Mouse (Mus musculus) gastrocnemius, postnatal 36 days (tissue): Measurements from ENCODE around the gene Alkbh7. TPM values are rescaled to one million over a fixed set of nuclear protein-coding genes. Genes with fewer than 3 reads are reported as not detected.
A peak's percentile ranks its signal among the peaks of the same experiment; 100 is the strongest.

Experiments used
- DNase-seq, 2 experiments: peaks; one replicate each; pipeline ENCODE4 v3.0.0; 2022
- intact Hi-C: fragments of 180-260 bp; cut with DNase I; formaldehyde crosslinking; loops from one replicate; pipeline ENCODE4 v1.15.1; 2025
- total RNA-seq, 2 experiments: library from RNA; stranded (reverse); gene quantifications; 2 replicates each; pipeline ENCODE4 v1.2.3; 2021

Alkbh7 gene
- total RNA-seq, 2 experiments from 2014 or later, result 21.6 to 22.7 TPM

- intact Hi-C loops, result no loop called here
- no peak for DNase-seq
These were observed 11.5 kb upstream of the Alkbh7 start for GRCm38 (mm10) chr17:56985656-56986055.

GRCm38 (mm10) chr17:56986105-56986805 lies 10.9 kb upstream of the Alkbh7 start:
- DNase-seq, result no peak
- intact Hi-C loops, result no loop called here

- intact Hi-C loops, result no loop called here
- peak in 1 of 2 experiments; percentile 3 for DNase-seq
These were observed 8.7 kb upstream of the Alkbh7 start for GRCm38 (mm10) chr17:56988441-56988840.

- intact Hi-C loops, result no loop called here
- peak in 1 of 2 experiments; percentile 2 for DNase-seq
These were observed 8.2 kb upstream of the Alkbh7 start for GRCm38 (mm10) chr17:56988921-56989430.

- intact Hi-C loops, result loop anchor here (10.0 kb wide), 2 partner anchors 285 to 365 kb away; partner anchors contain the start of genes Catsperd, Lonp1 and Vav1
- DNase-seq, result peak in 1 of 2 experiments; percentile 63
These were observed 7.5 kb upstream of the Alkbh7 start for GRCm38 (mm10) chr17:56989467-56990114.

- intact Hi-C loops, result loop anchor here (10.0 kb wide), 2 partner anchors 285 to 365 kb away; partner anchors contain the start of genes Catsperd, Lonp1 and Vav1
- peak; percentile 88 to 91 for DNase-seq
These were observed 6.9 kb upstream of the Alkbh7 start, which contains the start of gene Clpp for GRCm38 (mm10) chr17:56990115-56990746. Clpp (plus strand) TSS chr17:56990305.

GRCm38 (mm10) chr17:56990966-56991365 lies 6.2 kb upstream of the Alkbh7 start:
- intact Hi-C loops, result loop anchor here (10.0 kb wide), 2 partner anchors 284 to 366 kb away; partner anchors contain the start of genes Catsperd, Lonp1 and Vav1
- DNase-seq, result peak in 1 of 2 experiments; percentile 7

- intact Hi-C loops, result loop anchor here (5.0 to 10.0 kb wide), 4 partner anchors 67 to 370 kb away; partner anchors contain the start of genes Catsperd, Lonp1 and Vav1
- no peak for DNase-seq
These were observed 2.1 kb upstream of the Alkbh7 start for GRCm38 (mm10) chr17:56995046-56995445.

GRCm38 (mm10) chr17:56996506-56996905 lies 633 bp upstream of the Alkbh7 start:
- intact Hi-C loops, result loop anchor here (2.0 to 10.0 kb wide), 5 partner anchors 66 to 372 kb away; partner anchors contain the start of genes Catsperd, Lonp1 and Vav1
- no peak for DNase-seq

GRCm38 (mm10) chr17:56999414-56999813 lies 2.3 kb downstream of the Alkbh7 start:
- no peak for DNase-seq
- intact Hi-C loops, result loop anchor here (5.0 to 10.0 kb wide), 4 partner anchors 63 to 375 kb away; partner anchors contain the start of genes Catsperd, Lonp1 and Vav1

GRCm38 (mm10) chr17:56999968-57000609 lies 3.0 kb downstream of the Alkbh7 start, which contains the start of gene Pspn:
Pspn (minus strand) TSS chr17:57000018.
- intact Hi-C loops, result loop anchor here (5.0 to 10.0 kb wide), 4 partner anchors 62 to 375 kb away; partner anchors contain the start of genes Catsperd, Lonp1 and Vav1
- no peak for DNase-seq

GRCm38 (mm10) chr17:57001228-57001627 lies 4.1 kb downstream of the Alkbh7 start:
- intact Hi-C loops, result no loop called here

GRCm38 (mm10) chr17:57003994-57004393 lies 6.9 kb downstream of the Alkbh7 start:
- intact Hi-C loops, result no loop called here
- DNase-seq, result no peak

More at GRCm38 (mm10) chr17:57001228-57001627, 4.1 kb downstream of the Alkbh7 start:
- DNase-seq, result no peak

GRCm38 (mm10) chr17:57007137-57007905 lies 10.2 kb downstream of the Alkbh7 start:
- DNase-seq, result no peak
- intact Hi-C loops, result no loop called here

GRCm38 (mm10) chr17:57010911-57011235 lies 13.7 kb downstream of the Alkbh7 start:
- DNase-seq, result no peak
- intact Hi-C loops, result no loop called here

- intact Hi-C loops, result loop anchor here (2.0 kb wide), 1 partner anchor 19 kb away; the partner anchor contains the start of gene Khsrp
- DNase-seq, result peak; percentile 87 to 89
These were observed 14.3 kb downstream of the Alkbh7 start, which contains the start of the genes Gtf2f1 and Gm17949 for GRCm38 (mm10) chr17:57011236-57012141. Gtf2f1 (minus strand) TSS chr17:57011288. Gm17949 (plus strand) TSS chr17:57011469.

GRCm38 (mm10) chr17:57012245-57012795 lies 15.2 kb downstream of the Alkbh7 start:
- intact Hi-C loops, result loop anchor here (2.0 kb wide), 1 partner anchor 18 kb away; the partner anchor contains the start of gene Khsrp
- DNase-seq, result no peak
